Mouse (Mus musculus) myocyte (in vitro differentiated cells): ENCODE measurements around the gene Psmf1.

Experiments
- MAX ChIP-seq: IDR thresholded peaks from one replicate; pipeline ENCODE4 v1.6.1; 2011; ENCODE audit warnings: low read depth, mild to moderate bottlenecking, control low read depth
- MYOG ChIP-seq, 3 experiments: IDR thresholded peaks; one replicate each; pipeline ENCODE4 v1.6.1; 2011; ENCODE audit warnings: control low read depth in 2 of 3, low read depth in 2 of 3, mild to moderate bottlenecking in 2 of 3; ENCODE audit not compliant: insufficient read length in 2 of 3, control insufficient read depth in 1 of 3, insufficient read depth in 1 of 3
- POLR2A ChIP-seq: IDR thresholded peaks from one replicate; pipeline ENCODE4 v1.6.1; 2011; ENCODE audit warnings: low read depth, mild to moderate bottlenecking, control low read depth, moderate library complexity; ENCODE audit not compliant: insufficient read length
- SRF ChIP-seq: IDR thresholded peaks from one replicate; pipeline ENCODE4 v1.6.1; 2011; ENCODE audit warnings: low read depth; ENCODE audit not compliant: control insufficient read depth, insufficient read length
- TCF12 ChIP-seq: IDR thresholded peaks from one replicate; pipeline ENCODE4 v1.6.1; 2011; ENCODE audit warnings: mild to moderate bottlenecking, control low read depth; ENCODE audit not compliant: poor library complexity, insufficient read depth, severe bottlenecking
- USF1 ChIP-seq: IDR thresholded peaks from one replicate; pipeline ENCODE4 v1.6.1; 2011; ENCODE audit warnings: low read depth, mild to moderate bottlenecking, control low read depth, moderate library complexity

DNA sequence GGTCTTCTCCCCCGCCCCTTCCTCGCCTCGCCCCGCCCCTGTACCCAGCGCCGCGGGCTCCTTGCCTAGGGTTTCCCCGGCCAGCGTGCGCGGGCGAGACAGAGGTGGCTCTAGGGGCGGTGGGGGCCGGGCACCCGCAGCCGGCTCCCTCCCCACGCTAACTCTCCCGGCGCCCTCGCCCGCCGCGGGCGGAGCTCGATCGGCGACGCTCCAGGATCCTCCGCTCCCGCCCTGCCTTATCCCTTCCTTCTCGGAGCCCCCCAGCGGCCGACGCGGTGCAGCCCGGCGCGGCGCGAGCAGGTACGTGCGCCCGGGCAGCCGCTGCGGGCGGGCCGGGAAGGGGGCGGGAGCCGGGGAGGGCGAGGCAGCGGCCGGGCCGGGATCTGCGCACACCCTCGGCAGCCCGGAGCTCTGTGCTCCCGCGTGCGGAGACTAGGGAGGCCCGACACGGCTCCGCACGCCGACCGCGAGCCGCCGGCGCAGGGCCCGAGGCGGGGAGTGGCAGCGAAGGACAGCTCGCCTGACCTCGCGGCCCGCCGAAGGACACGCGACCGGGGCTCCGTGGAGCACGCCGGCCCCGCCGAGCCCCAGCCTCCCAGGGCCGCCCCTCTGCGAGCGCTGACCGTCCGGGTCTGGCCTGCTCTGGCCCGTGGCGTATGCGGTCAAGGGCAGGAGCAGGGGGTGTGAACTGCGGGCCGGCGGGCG lies 41.7 kb downstream of the Psmf1 start:
- TF ChIP-seq POLR2A (no peak), MAX (no peak), TCF12 (no peak), SRF (no peak), USF1 (no peak), MYOG (IDR thresholded peaks at IDR 0.05; ENCODE audit: control insufficient read depth in 1 of 3, insufficient read depth in 1 of 3, insufficient read length in 2 of 3, low read depth in 2 of 3) (no peak)
